Mouse (Mus musculus): Measurements from ENCODE around the gene Slc22a23. TPM values are rescaled to one million over a fixed set of nuclear protein-coding genes. Genes with fewer than 3 reads are reported as not detected.
A peak's percentile ranks its signal among the peaks of the same experiment; 100 is the strongest.

The Slc22a23 gene
- total and polyA plus RNA-seq, 3 experiments = 11.1 to 14.2 (median 12.2) TPM

DNA sequence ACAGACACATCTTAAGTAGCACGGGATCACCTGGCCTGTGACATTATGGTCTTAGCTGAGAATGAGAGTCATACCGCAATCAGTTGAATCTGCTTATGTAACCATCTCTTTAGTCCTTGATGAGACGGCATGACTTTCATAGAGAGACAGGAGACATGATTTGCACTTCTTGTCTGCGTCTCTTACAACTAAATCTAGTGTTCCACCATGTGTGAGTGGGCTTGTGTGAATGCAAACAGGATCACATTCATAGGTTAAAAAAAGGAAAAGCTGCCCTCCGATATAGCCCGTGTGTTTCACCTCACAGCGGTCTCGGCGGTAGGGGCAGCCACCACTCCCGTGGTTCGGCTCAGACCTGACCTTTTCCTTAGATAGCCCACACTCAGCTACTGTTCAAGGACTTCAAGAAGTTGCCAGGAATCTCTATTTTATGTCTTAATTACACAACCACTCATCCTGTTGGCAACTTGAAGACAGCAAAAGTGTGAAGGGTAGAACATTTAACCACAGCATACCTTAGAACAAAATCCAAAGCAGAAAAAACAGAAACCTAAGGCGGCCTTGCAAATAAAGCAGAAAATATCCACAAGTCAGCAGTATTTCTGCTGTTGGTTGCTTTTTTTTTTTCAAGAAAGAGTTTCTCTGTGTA is 49.1 kb downstream of the Slc22a23 start:
- H3K27ac ChIP-seq = no peak overlapping the region
- intact Hi-C loops (cut with DNase I) = no loop called here

DNA sequence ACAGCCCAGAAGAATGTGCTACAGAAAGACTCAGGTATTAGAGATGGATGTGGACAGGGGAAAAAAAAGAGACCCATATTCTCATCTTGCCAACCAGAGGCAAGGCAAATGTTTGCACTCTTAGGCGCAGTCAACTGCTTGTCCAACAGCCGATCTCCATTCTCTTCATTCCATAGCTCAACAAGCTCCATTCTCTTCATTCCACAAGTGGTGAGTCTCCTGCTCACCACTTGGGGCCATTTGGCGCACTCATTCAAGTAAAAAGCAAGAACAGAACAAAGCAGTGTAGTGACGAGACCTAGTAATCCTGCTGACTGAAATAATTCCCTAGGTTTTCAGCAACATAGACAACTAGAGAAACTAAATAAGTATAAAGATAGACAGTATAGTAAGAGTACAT is 50.8 kb downstream of the Slc22a23 start:
- intact Hi-C loops (cut with DNase I) = no loop called here

More for the DNA sequence above, 49.1 kb downstream of the Slc22a23 start:
- H3K9ac ChIP-seq (ENCODE audit: low read depth, low read length) = no peak overlapping the region
- no peak for DNase-seq
- TF ChIP-seq POLR2A (IDR thresholded peaks at IDR 0.05; ENCODE audit: insufficient read depth, low read depth, low read length) (no peak), EP300 (IDR thresholded peaks at IDR 0.05; ENCODE audit: insufficient read depth, low read depth, low read length) (no peak), CTCF (IDR thresholded peaks at IDR 0.05) (no peak)
- no peaks in the 10 kb centered on the region for H3K79me2 ChIP-seq (replicated peaks; ENCODE audit: control insufficient read depth, insufficient read depth, low read length)
- no peaks in the 10 kb centered on the region; the same call in 1 of the 2 replicates for H3K4me1 ChIP-seq (ENCODE audit: control insufficient read depth, insufficient read depth, low read length)
- H3K27me3 ChIP-seq (ENCODE audit: control insufficient read depth, insufficient read depth, low read length) = no peaks in the 10 kb centered on the region
- H3K4me3 ChIP-seq = no peak overlapping the region
- WGBS = 91% methylated on average over 12 of the region's 12 CpGs
- H3K36me3 ChIP-seq (ENCODE audit: control insufficient read depth, insufficient read depth, low read length) = no peaks in the 10 kb centered on the region

DNA sequence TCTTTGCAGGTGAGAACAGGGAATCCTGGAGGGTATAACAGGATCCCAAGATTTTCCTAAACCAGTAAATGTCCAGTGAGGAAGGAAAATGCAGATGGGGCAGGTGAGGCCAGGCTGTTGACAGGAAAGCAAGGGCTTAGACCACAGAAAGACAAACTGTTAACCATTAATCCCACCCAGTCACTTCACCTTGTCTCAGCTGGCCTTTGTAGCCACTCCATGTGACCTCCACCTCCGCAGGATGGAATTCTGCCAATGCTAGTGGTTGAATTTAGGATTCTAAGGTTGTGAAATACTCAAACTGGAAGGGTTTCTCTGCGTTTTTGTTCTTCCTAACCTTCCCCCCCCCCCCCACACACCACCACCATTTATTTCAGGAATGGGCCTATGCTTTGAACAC is 52.9 kb downstream of the Slc22a23 start:
- no peaks in the 10 kb centered on the region; the same call in 1 of the 2 replicates for H3K4me1 ChIP-seq (ENCODE audit: control insufficient read depth, insufficient read depth, low read length)
- no peak overlapping the region for H3K4me3 ChIP-seq
- WGBS = 40% methylated on average over 2 of the region's 2 CpGs
- H3K36me3 ChIP-seq (ENCODE audit: control insufficient read depth, insufficient read depth, low read length) = no peaks in the 10 kb centered on the region
- no peaks in the 10 kb centered on the region for H3K79me2 ChIP-seq (replicated peaks; ENCODE audit: control insufficient read depth, insufficient read depth, low read length)
- no peak for DNase-seq
- TF ChIP-seq EP300 (IDR thresholded peaks at IDR 0.05; ENCODE audit: insufficient read depth, low read depth, low read length) (no peak), CTCF (IDR thresholded peaks at IDR 0.05) (no peak), POLR2A (IDR thresholded peaks at IDR 0.05; ENCODE audit: insufficient read depth, low read depth, low read length) (no peak)
- no peaks in the 10 kb centered on the region for H3K27me3 ChIP-seq (ENCODE audit: control insufficient read depth, insufficient read depth, low read length)
- intact Hi-C loops (cut with DNase I) = no loop called here
- H3K9ac ChIP-seq (ENCODE audit: low read depth, low read length) = no peak overlapping the region
- no peak overlapping the region for H3K27ac ChIP-seq

More for the DNA sequence above, 50.8 kb downstream of the Slc22a23 start:
- Histone ChIP-seq H3K4me1 (ENCODE audit: control insufficient read depth, insufficient read depth, low read length) (no peaks in the 10 kb centered on the region; the same call in 1 of the 2 replicates), H3K79me2 (replicated peaks; ENCODE audit: control insufficient read depth, insufficient read depth, low read length) (no peaks in the 10 kb centered on the region), H3K9ac (ENCODE audit: low read depth, low read length) (no peak overlapping the region), H3K4me3 (no peak overlapping the region), H3K27me3 (ENCODE audit: control insufficient read depth, insufficient read depth, low read length) (no peaks in the 10 kb centered on the region), H3K36me3 (ENCODE audit: control insufficient read depth, insufficient read depth, low read length) (no peaks in the 10 kb centered on the region), H3K27ac (no peak overlapping the region)
- DNase-seq = no peak
- TF ChIP-seq CTCF (IDR thresholded peaks at IDR 0.05) (peak; percentile 43), EP300 (IDR thresholded peaks at IDR 0.05; ENCODE audit: insufficient read depth, low read depth, low read length) (no peak)
- WGBS = 61% methylated on average over 4 of the region's 4 CpGs

DNA sequence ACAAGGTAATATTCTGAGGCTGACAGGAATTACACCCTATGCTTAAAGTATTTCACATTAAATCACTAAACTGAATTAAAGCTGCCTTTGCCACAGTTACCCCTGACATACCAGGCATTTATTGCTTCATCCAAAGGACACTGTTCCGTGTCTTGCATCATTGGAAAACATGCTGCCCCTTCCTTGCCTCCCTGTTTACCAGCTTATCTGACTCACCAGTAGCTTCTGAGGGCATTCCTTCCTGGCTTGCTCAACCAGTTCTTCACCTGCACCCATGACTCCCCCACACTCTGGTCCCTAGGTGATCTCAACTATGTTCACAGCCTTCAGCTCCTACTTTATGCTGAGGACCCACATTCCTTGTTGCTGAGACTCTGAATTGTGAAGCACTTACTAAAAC is 54.6 kb downstream of the Slc22a23 start:
- H3K27ac ChIP-seq = no peak overlapping the region
- DNase-seq = no peak
- no peak overlapping the region for H3K4me3 ChIP-seq
- H3K9ac ChIP-seq (ENCODE audit: low read depth, low read length) = no peak overlapping the region
- no peak for TF ChIP-seq POLR2A (IDR thresholded peaks at IDR 0.05; ENCODE audit: insufficient read depth, low read depth, low read length)
- TF ChIP-seq CTCF (IDR thresholded peaks at IDR 0.05) = no peak
- TF ChIP-seq EP300 (IDR thresholded peaks at IDR 0.05; ENCODE audit: insufficient read depth, low read depth, low read length) = no peak
- H3K27me3 ChIP-seq (ENCODE audit: control insufficient read depth, insufficient read depth, low read length) = no peaks in the 10 kb centered on the region
- WGBS = 92% methylated on average over 1 of the region's 1 CpGs
- H3K79me2 ChIP-seq (replicated peaks; ENCODE audit: control insufficient read depth, insufficient read depth, low read length) = no peaks in the 10 kb centered on the region
- intact Hi-C loops (cut with DNase I) = no loop called here
- H3K4me1 ChIP-seq (ENCODE audit: control insufficient read depth, insufficient read depth, low read length) = no peaks in the 10 kb centered on the region; the same call in 1 of the 2 replicates
- H3K36me3 ChIP-seq (ENCODE audit: control insufficient read depth, insufficient read depth, low read length) = no peaks in the 10 kb centered on the region

DNA sequence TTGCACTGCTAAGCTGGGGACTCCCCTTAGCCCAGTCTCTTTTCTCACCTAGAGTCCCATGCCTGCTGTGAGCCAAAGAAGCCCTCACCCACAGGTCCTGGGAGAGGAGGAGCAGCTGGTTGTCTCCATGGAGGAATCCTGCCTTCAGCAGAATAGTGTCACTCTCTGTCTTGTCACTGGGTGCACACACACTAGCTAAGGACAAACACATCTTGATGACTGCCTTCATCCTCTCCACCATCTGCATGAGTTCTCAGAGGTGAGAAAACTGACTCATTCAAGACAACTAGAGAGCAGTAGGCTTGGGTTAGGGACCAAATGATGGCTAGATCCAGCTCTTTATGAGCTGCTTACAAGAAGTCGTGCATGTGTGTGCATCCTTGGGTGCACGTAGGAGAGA is 55.4 kb downstream of the Slc22a23 start:
- no peaks in the 10 kb centered on the region; the same call in 1 of the 2 replicates for H3K4me1 ChIP-seq (ENCODE audit: control insufficient read depth, insufficient read depth, low read length)
- no peaks in the 10 kb centered on the region for H3K27me3 ChIP-seq (ENCODE audit: control insufficient read depth, insufficient read depth, low read length)
- 86% methylated on average over 2 of the region's 2 CpGs for WGBS
- no peak for DNase-seq
- no peak overlapping the region for H3K27ac ChIP-seq
- H3K36me3 ChIP-seq (ENCODE audit: control insufficient read depth, insufficient read depth, low read length) = no peaks in the 10 kb centered on the region
- no peak for TF ChIP-seq CTCF (IDR thresholded peaks at IDR 0.05)
- intact Hi-C loops (cut with DNase I) = no loop called here
- H3K9ac ChIP-seq (ENCODE audit: low read depth, low read length) = no peak overlapping the region
- H3K79me2 ChIP-seq (replicated peaks; ENCODE audit: control insufficient read depth, insufficient read depth, low read length) = no peaks in the 10 kb centered on the region
- H3K4me3 ChIP-seq = no peak overlapping the region

DNA sequence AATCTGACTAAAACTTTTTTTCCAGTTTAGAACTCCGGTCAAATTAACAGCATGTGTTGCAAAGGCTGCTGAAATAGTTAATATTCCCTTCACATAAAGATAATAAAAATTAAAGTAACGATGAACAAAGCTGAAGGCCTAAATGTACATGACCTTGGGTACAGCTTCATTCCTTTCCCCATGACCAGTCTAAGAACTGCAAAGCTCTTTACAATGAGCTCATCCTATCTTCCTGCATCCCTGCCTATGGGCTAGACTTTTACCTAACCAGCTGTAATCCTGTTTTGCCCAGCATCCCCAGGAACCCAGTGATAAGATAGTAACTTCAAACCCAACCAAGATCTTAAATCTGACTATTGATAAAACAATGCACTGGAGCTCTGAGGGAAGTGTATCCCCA is 56.9 kb downstream of the Slc22a23 start:
- no peak for DNase-seq
- TF ChIP-seq POLR2A (IDR thresholded peaks at IDR 0.05; ENCODE audit: insufficient read depth, low read depth, low read length) (no peak), CTCF (IDR thresholded peaks at IDR 0.05) (no peak), EP300 (IDR thresholded peaks at IDR 0.05; ENCODE audit: insufficient read depth, low read depth, low read length) (no peak)
- no peak overlapping the region for H3K9ac ChIP-seq (ENCODE audit: low read depth, low read length)
- WGBS = 85% methylated on average over 2 of the region's 2 CpGs
- intact Hi-C loops (cut with DNase I) = no loop called here
- H3K36me3 ChIP-seq (ENCODE audit: control insufficient read depth, insufficient read depth, low read length) = no peaks in the 10 kb centered on the region
- no peaks in the 10 kb centered on the region for H3K79me2 ChIP-seq (replicated peaks; ENCODE audit: control insufficient read depth, insufficient read depth, low read length)
- H3K27ac ChIP-seq = no peak overlapping the region
- no peak overlapping the region for H3K4me3 ChIP-seq
- no peaks in the 10 kb centered on the region; the same call in 1 of the 2 replicates for H3K4me1 ChIP-seq (ENCODE audit: control insufficient read depth, insufficient read depth, low read length)
- H3K27me3 ChIP-seq (ENCODE audit: control insufficient read depth, insufficient read depth, low read length) = no peaks in the 10 kb centered on the region
